Mouse (Mus musculus): ENCODE data around the gene Gm20458.

Gm20458 gene

GRCm38 (mm10) chr2:164460745-164461551 lies at the start of gene Gm20458:
Gene Gm20458 (plus strand): TSS chr2:164460967.
- peak; percentile 77 for DNase-seq (ENCODE audit: low read depth, low spot score)

- no peak for DNase-seq (ENCODE audit: low read depth, low spot score)
Observed at GRCm38 (mm10) chr2:164414167-164414566, 46.6 kb upstream of the Gm20458 start.

GRCm38 (mm10) chr2:164414581-164414980 lies 46.2 kb upstream of the Gm20458 start:
- DNase-seq (ENCODE audit: low read depth, low spot score) = no peak

GRCm38 (mm10) chr2:164417198-164417597 lies 43.6 kb upstream of the Gm20458 start:
- no peak for DNase-seq (ENCODE audit: low read depth, low spot score)

- no peak for DNase-seq (ENCODE audit: low read depth, low spot score)
Observed at GRCm38 (mm10) chr2:164418308-164418875, 42.4 kb upstream of the Gm20458 start.

- no peak for DNase-seq (ENCODE audit: low read depth, low spot score)
Observed at GRCm38 (mm10) chr2:164419489-164419888, 41.3 kb upstream of the Gm20458 start.

- no peak for DNase-seq (ENCODE audit: low read depth, low spot score)
Observed at GRCm38 (mm10) chr2:164421306-164421705, 39.5 kb upstream of the Gm20458 start.

- DNase-seq (ENCODE audit: low read depth, low spot score) = no peak
Observed at GRCm38 (mm10) chr2:164421979-164422378, 38.8 kb upstream of the Gm20458 start.

- DNase-seq (ENCODE audit: low read depth, low spot score) = no peak
Observed at GRCm38 (mm10) chr2:164422675-164423393, 37.9 kb upstream of the Gm20458 start.

GRCm38 (mm10) chr2:164423464-164423863 lies 37.3 kb upstream of the Gm20458 start:
- DNase-seq (ENCODE audit: low read depth, low spot score) = no peak

GRCm38 (mm10) chr2:164424406-164424805 lies 36.4 kb upstream of the Gm20458 start:
- no peak for DNase-seq (ENCODE audit: low read depth, low spot score)

GRCm38 (mm10) chr2:164425401-164425800 lies 35.4 kb upstream of the Gm20458 start:
- no peak for DNase-seq (ENCODE audit: low read depth, low spot score)

- DNase-seq (ENCODE audit: low read depth, low spot score) = no peak
Observed at GRCm38 (mm10) chr2:164426121-164426520, 34.6 kb upstream of the Gm20458 start.

- DNase-seq (ENCODE audit: low read depth, low spot score) = no peak
Observed at GRCm38 (mm10) chr2:164426952-164427351, 33.8 kb upstream of the Gm20458 start.

- DNase-seq (ENCODE audit: low read depth, low spot score) = no peak
Observed at GRCm38 (mm10) chr2:164428451-164428850, 32.3 kb upstream of the Gm20458 start.

GRCm38 (mm10) chr2:164429881-164430615 lies 30.7 kb upstream of the Gm20458 start:
- no peak for DNase-seq (ENCODE audit: low read depth, low spot score)

- DNase-seq (ENCODE audit: low read depth, low spot score) = no peak
Observed at GRCm38 (mm10) chr2:164430697-164431096, 30.1 kb upstream of the Gm20458 start.

- no peak for DNase-seq (ENCODE audit: low read depth, low spot score)
Observed at GRCm38 (mm10) chr2:164431676-164432465, 28.9 kb upstream of the Gm20458 start.

GRCm38 (mm10) chr2:164432541-164433191 lies 28.1 kb upstream of the Gm20458 start:
- DNase-seq (ENCODE audit: low read depth, low spot score) = no peak

GRCm38 (mm10) chr2:164433278-164433895 lies 27.4 kb upstream of the Gm20458 start:
- DNase-seq (ENCODE audit: low read depth, low spot score) = no peak

All from c-Kit-negative CD71-positive TER-119-positive erythroid progenitor cells, embryonic 14.5 days (primary cell).